Mouse (Mus musculus): ENCODE measurements at regions not wholly inside any gene's neighbourhood (a gene's known extent, or its start where the extent isn't known, plus 50 kb on each side); places are given as distances from the start of the nearest gene placed in this dataset.

GRCm38 (mm10) chr4:33552856-33553255 is 242.7 kb downstream of the Rngtt start:
- no peak for DNase-seq

DNA sequence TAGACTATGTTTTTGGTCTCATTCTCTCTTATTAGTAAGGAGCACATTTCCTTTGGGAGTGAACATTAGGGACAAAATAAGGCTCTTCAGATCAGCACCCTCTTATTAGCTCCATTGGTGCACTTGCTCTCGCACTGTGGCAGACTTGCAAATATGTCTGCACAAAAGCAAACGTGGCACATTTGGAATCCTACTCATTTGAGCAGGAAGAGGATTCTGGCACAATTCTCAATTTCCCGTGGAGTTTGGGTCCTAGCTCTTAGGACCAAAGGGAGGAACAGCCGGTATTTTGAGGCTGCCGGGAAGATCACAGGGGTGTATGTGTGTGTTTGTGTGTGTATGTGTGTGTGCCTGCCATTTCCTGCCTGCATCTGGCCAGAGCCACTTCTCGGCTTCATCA is 244.5 kb downstream of the Rngtt start:
- DNase-seq = no peak

GRCm38 (mm10) chr4:33555231-33555933 is 245.3 kb downstream of the Rngtt start:
- peak; percentile 42 for DNase-seq

DNA sequence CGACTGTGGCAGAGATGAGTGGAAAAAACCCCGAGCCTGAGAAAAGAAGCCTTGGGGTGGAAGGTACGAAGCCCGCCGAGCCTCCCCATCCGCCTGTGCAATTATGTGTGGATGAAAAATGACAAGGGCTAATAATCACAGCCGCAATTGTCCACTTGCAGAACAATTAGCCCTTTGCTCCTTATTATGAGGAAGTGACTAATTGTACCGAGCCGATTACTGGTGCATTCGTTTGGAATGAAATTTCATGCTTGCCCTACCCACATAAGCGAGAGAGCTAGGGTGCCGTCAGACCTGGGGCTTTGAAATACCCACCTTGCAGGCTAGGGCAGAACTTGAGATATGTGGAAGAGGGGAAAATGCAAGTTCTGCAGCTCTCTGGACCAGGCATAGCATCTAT is 245.9 kb downstream of the Rngtt start:
- peak; percentile 89 for DNase-seq

GRCm38 (mm10) chr4:33556661-33557540 is 246.8 kb downstream of the Rngtt start:
- peak; percentile 50 for DNase-seq

GRCm38 (mm10) chr4:33570274-33570673 is 260.2 kb downstream of the Rngtt start:
- DNase-seq = no peak

DNA sequence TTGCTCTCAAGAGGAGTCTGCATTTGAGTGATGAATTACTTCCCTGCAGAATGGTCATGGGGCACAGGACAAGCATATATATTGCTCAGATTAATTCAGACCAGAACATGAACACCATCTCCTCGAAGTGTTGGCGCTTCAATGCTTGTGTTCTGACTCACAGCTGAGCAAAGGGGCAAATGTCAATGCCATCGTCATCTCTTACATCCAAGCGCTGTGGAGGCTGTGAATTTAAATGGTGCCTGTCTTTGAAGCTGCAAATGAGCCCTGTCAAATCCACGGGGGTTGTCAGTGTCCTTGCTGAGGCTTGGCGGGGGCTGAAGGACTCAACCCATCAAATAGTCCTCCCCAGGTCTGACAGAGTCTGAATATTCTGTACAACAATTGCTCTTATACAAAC is 261.2 kb downstream of the Rngtt start:
- no peak for DNase-seq

GRCm38 (mm10) chr4:33577631-33578030 is 267.5 kb downstream of the Rngtt start:
- DNase-seq = no peak

DNA sequence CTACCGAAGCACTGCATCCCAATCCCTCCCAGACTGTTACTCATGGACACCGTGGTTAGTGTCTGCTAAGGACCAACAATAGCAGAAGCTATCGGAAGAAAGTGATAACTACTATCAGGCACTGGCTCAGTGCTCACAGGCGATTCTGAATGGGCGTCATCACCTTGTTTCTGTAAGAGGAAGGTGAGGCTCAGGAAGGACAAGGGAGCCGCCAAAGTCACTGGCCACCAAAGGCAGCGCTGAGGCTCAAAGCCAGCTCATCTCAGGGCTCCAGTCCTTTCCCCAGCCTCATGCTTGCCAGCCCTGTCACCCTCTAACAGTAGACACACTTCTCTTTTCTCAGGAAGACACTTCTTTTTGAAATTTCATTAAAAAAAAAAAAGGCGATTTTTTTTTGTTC is 270.4 kb downstream of the Rngtt start:
- no peak for DNase-seq

- DNase-seq = no peak
Observed at GRCm38 (mm10) chr4:33581180-33581591, 271.1 kb downstream of the Rngtt start.

GRCm38 (mm10) chr4:33581766-33582525 is 271.8 kb downstream of the Rngtt start:
- DNase-seq = no peak

DNA sequence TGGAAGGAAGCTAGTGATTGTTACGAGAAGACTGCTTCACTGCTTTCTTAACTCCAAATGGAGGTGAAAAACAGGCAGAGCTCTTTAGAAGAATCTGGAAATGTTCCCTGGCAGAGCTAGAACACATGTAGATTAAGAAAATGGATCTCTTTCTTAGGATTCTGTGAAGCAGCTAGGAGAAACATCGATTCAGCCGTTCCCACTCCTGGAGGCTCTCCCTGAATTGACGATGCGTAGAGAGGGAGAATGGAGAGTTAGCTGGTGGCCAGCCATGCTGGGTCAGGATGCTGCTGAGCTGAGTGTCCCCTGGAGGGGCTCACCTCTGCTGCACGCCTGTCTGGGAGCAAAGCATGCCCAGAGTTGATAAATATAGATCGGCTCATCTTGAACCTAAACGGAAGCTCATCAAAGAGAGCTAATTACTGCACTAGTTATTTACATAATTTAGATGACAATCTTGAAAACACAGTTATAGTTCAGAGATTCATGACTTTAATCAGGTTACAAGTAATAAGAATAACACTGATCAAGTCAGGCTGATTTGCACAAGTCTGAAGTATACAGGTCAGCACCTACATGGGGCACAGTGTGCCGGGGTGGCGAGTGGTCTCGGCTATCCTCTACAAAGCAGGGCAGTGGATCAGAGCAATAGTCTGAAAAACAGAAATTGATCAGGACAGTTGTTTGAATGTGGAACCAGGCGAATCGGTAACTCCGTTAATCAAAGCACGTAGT is 273.0 kb downstream of the Rngtt start:
- no peak for DNase-seq

- no peak for DNase-seq
Observed at GRCm38 (mm10) chr4:33583979-33584907, 274.1 kb downstream of the Rngtt start.

DNA sequence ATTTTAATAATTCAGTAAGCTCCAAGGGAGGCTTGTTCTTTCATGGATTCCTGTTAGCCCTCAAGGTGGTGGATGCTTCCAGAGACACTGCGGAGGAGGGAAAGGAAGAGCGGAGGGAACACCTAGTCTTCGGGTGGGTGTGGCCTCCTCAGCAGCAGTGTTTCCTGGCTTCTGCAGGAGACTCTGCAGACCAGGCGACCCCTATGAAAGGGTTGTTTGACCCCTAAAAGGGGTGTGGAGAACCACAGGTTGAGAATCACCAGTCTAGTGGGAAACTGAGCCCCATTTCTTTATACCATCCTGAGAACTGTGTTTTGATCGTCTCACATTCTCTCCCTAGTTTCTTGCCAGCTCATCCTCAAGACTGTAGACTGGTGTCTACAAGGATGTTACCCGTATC is 275.7 kb downstream of the Rngtt start:
- DNase-seq = no peak

DNA sequence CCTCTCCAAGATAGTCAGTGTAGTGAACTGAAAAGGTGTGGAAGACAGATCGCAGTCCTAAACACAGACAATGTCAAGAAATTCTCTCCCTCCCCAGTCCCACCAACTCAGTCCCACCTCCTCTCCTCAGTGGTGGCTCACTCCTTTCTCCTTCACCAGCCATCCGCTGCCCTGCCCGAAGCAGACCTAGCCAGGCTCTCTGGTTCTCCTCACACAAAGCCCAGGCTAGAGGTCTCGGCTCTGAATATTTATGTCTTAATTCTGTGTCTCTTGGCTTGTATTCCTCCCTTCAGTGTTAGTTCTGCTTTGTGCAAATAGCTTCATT is 276.1 kb downstream of the Rngtt start:
- DNase-seq = no peak

DNA sequence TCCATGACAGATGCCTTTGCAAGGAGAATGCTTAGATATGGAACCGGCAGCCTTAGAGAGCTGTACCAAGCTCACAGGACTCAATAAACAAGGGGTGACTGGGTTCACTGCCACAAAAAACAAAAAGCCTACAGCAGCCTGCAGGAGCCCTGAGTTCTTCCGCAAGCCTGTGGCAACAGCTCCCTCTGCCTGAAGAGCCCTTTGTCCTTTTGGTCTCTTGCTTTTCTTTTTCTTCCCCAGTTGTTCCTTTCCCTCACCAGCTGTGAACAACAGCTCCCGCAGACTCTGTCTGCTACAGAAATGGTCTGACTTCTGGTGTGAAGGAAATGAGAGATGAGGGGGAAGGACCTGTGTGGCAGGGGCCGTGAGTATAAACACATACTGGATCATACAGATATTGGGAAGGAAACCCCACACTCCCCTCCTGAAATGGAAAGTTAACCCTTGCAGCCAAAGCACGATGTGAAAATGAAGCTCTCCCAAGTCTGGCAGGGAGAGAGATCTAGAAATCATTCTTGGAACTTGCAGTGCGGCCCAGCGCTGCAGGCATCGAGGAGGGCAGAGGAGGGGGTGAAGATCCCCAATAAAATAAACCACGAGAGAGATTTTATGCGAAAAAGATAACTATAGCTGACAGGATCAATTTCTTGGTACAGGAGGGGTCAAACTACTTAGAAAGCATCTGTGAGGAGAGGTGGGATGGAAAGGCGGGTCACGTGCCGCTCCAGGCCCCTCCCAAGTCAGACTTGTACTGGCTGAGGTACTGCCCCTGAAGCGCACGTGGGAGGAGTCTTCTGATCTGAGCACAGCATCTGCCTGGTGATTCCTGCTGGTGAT is 276.7 kb downstream of the Rngtt start:
- peak; percentile 74 for DNase-seq

- no peak for DNase-seq
Observed at GRCm38 (mm10) chr4:33587666-33588065, 277.6 kb downstream of the Rngtt start.

DNA sequence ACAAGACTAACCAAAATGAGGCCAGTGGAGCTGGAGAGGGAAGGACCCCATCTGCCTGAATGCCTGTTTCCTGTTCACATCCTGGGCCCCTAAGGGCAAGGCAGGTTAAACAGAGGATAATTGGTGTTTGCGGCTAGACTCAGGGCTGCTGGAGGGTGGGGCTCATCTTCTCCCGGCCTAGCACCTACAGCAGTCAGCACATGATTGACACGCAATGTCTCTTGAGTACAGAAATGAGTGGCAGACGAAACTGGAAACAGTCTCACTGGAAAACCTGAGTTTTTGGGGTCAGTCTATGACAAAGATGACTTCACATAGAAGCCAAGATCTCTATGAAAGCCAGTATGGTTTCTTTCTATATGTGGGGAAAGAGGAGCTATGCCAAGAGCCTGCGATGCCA is 278.0 kb downstream of the Rngtt start:
- DNase-seq = no peak

GRCm38 (mm10) chr4:33589207-33589606 is 279.1 kb downstream of the Rngtt start:
- peak; percentile 51 for DNase-seq

- DNase-seq = peak; percentile 55
Observed at GRCm38 (mm10) chr4:33594997-33595657, 285.0 kb downstream of the Rngtt start.

Measured in retina, postnatal 1 day (tissue).